Mouse (Mus musculus) bone marrow, adult 2 months (tissue): ENCODE data around the gene S1pr4. TPM values are rescaled to one million over a fixed set of nuclear protein-coding genes. Genes with fewer than 3 reads are reported as not detected.
A peak's percentile ranks its signal among the peaks of the same experiment; 100 is the strongest.

ENCODE experiments used
- H3K27ac ChIP-seq: fragments of 200-500 bp; 2 replicates; pipeline ENCODE4 v1.5.1; 2012; ENCODE audit warnings: low read depth, mild to moderate bottlenecking, control low read depth, inconsistent platforms, low read length; ENCODE audit not compliant: control insufficient read depth, poor library complexity, insufficient read depth
- H3K4me1 ChIP-seq: fragments of 200-500 bp; 2 replicates; pipeline ENCODE4 v1.6.1; 2011; ENCODE audit warnings: low read length; ENCODE audit not compliant: control insufficient read depth, insufficient read depth
- H3K4me3 ChIP-seq: fragments of 200-500 bp; replicated peaks from 2 replicates; pipeline ENCODE3; 2011; ENCODE audit warnings: mild to moderate bottlenecking, low read depth, low read length, control low read depth; ENCODE audit not compliant: control insufficient read depth
- CTCF ChIP-seq: fragments of 200-500 bp; IDR thresholded peaks from 2 replicates; pipeline ENCODE4 v1.5.1; 2011; ENCODE audit warnings: low read length, control low read depth; ENCODE audit not compliant: control insufficient read depth, insufficient read depth
- POLR2A ChIP-seq: fragments of 200-500 bp; IDR thresholded peaks from 2 replicates; pipeline ENCODE4 v1.6.1; 2011; ENCODE audit warnings: low read depth, mild to moderate bottlenecking, control low read depth, low read length, borderline replicate concordance; ENCODE audit not compliant: control insufficient read depth
- WGBS: fragments of 180-500 bp; shearing (Covaris S2); methylation state at CpG from one replicate; pipeline ENCODE4 v1.1.7; 2018; 5-methylcytosine and 5-hydroxymethylcytosine counted together
- polyA plus RNA-seq: library from polyadenylated mRNA; stranded (reverse); fragments of >200 nt; gene quantifications from 2 replicates; pipeline ENCODE4 v1.2.4, GENCODE M21; 2011; ENCODE audit warnings: low replicate concordance; ENCODE audit not compliant: missing spikeins, insufficient read depth, insufficient read length

Gene S1pr4
- polyA plus RNA-seq, 1 experiment: 15.8 TPM

GRCm38 (mm10) chr10:81525017-81525694 is 25.2 kb upstream of the S1pr4 start:
- peaks cover 8% of the 10 kb centered on the region; the same call in 1 of the 2 replicates for H3K4me1 ChIP-seq
- H3K27ac ChIP-seq: peak overlapping the region; percentile 97
- 11% methylated on average over 13 of the region's 13 CpGs for WGBS
- TF ChIP-seq POLR2A (peak; percentile 25; the same call in 1 of the 2 replicates), CTCF (no peak)
- no peak overlapping the region for H3K4me3 ChIP-seq

GRCm38 (mm10) chr10:81524051-81524605 is 24.2 kb upstream of the S1pr4 start, which contains the start of gene Gna15:
TSS of gene Gna15 (minus strand) at chr10:81524225.
- WGBS: 3% methylated on average over 9 of the region's 9 CpGs
- H3K27ac ChIP-seq: peak within 1 kb of the TSS; percentile 97
- peak within 1 kb of the TSS; percentile 73 for H3K4me3 ChIP-seq
- peak; percentile 62 for TF ChIP-seq POLR2A
- TF ChIP-seq CTCF: no peak
- H3K4me1 ChIP-seq: peaks cover 13% of the 10 kb centered on the region; the same call in 1 of the 2 replicates

- no peak for TF ChIP-seq CTCF
- TF ChIP-seq POLR2A: no peak
- peak overlapping the region; percentile 97 for H3K27ac ChIP-seq
- H3K4me1 ChIP-seq: peaks cover 13% of the 10 kb centered on the region; the same call in 1 of the 2 replicates
- 2% methylated on average over 19 of the region's 19 CpGs for WGBS
- peak overlapping the region; percentile 71 for H3K4me3 ChIP-seq
Observed at GRCm38 (mm10) chr10:81523570-81523969, 23.6 kb upstream of the S1pr4 start.

- TF ChIP-seq CTCF (no peak), POLR2A (no peak)
- 8% methylated on average over 6 of the region's 6 CpGs for WGBS
- Histone ChIP-seq H3K4me3 (peak overlapping the region; percentile 73), H3K27ac (peak overlapping the region; percentile 97), H3K4me1 (peaks cover 15% of the 10 kb centered on the region)
Observed at GRCm38 (mm10) chr10:81523142-81523541, 23.2 kb upstream of the S1pr4 start.

GRCm38 (mm10) chr10:81519978-81520365 is 20.0 kb upstream of the S1pr4 start:
- Histone ChIP-seq H3K27ac (peak overlapping the region; percentile 36), H3K4me1 (peaks cover 13% of the 10 kb centered on the region), H3K4me3 (no peak overlapping the region)
- 10% methylated on average over 3 of the region's 3 CpGs for WGBS
- TF ChIP-seq CTCF: no peak
- TF ChIP-seq POLR2A: no peak

- WGBS: 2% methylated on average over 6 of the region's 6 CpGs
- Histone ChIP-seq H3K4me1 (peaks cover 12% of the 10 kb centered on the region), H3K27ac (peak overlapping the region; percentile 36), H3K4me3 (no peak overlapping the region)
- TF ChIP-seq POLR2A (no peak), CTCF (no peak)
Observed at GRCm38 (mm10) chr10:81519227-81519977, 19.5 kb upstream of the S1pr4 start.

GRCm38 (mm10) chr10:81518546-81518945 is 18.6 kb upstream of the S1pr4 start:
- H3K4me1 ChIP-seq: peaks cover 12% of the 10 kb centered on the region
- no peak overlapping the region for H3K27ac ChIP-seq
- no peak overlapping the region for H3K4me3 ChIP-seq
- peak; percentile 71 for TF ChIP-seq CTCF
- TF ChIP-seq POLR2A: no peak
- WGBS: 19% methylated on average over 4 of the region's 4 CpGs

GRCm38 (mm10) chr10:81517227-81517626 is 17.3 kb upstream of the S1pr4 start:
- H3K27ac ChIP-seq: peak overlapping the region; percentile 5; the same call in 1 of the 2 replicates
- 17% methylated on average over 8 of the region's 8 CpGs for WGBS
- TF ChIP-seq POLR2A: no peak
- TF ChIP-seq CTCF: no peak
- H3K4me3 ChIP-seq: no peak overlapping the region
- H3K4me1 ChIP-seq: peaks cover 10% of the 10 kb centered on the region
